Mouse (Mus musculus) erythroblast, embryonic 14.5 days (primary cell): ENCODE measurements around the gene Arhgef40. TPM values are rescaled to one million over a fixed set of nuclear protein-coding genes. Genes with fewer than 3 reads are reported as not detected.

ENCODE experiments used
- H3K27me3 ChIP-seq: 2 replicates; pipeline ENCODE4 v1.6.1; 2012; ENCODE audit warnings: inconsistent platforms; ENCODE audit not compliant: control insufficient read depth
- H3K36me3 ChIP-seq: 2 replicates; pipeline ENCODE4 v1.6.1; 2012; ENCODE audit warnings: mild to moderate bottlenecking, inconsistent platforms; ENCODE audit not compliant: control insufficient read depth
- H3K4me1 ChIP-seq: 2 replicates; pipeline ENCODE4 v1.6.1; 2012; ENCODE audit warnings: inconsistent platforms; ENCODE audit not compliant: control insufficient read depth
- H3K4me3 ChIP-seq: replicated peaks from 2 replicates; pipeline ENCODE3; 2012; ENCODE audit warnings: moderate library complexity, mild to moderate bottlenecking, inconsistent platforms
- H3K9me3 ChIP-seq: 2 replicates; pipeline ENCODE4 v1.6.1; 2012; ENCODE audit warnings: low read length, inconsistent platforms, mixed read lengths; ENCODE audit not compliant: control insufficient read depth
- GATA1 ChIP-seq: IDR thresholded peaks from 2 replicates; pipeline ENCODE4 v1.6.1; 2012; ENCODE audit warnings: low read length, inconsistent platforms, mixed read lengths
- TAL1 ChIP-seq: IDR thresholded peaks from 3 replicates; pipeline ENCODE4 v1.6.1; 2012; ENCODE audit warnings: low read length, inconsistent platforms, mixed read lengths
- polyA plus RNA-seq: library from polyadenylated mRNA; stranded (reverse); fragments of >175 nt; gene quantifications from 2 replicates; pipeline ENCODE4 v1.2.3, GENCODE M21; 2012

Gene Arhgef40
- polyA plus RNA-seq, 1 experiment = 5.6 TPM

DNA sequence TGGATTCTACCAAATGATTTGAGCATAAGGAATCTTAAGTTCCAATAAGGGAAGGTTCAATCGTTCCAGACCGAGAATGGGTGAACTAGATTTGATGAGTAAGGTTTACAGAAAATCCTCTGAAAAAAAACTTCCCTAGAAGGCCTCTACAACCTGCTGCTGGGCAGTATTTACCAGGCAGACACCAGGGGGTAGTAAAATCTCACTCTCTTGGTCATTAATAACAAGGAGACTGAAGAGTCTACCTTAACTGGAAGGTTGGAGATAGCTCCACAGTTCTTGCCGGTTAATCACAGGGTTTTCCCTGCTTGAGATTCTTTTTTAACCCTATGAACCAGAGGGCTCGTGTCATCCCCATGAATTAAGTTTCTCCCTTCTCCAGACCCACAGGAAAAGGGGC, 1.3 kb upstream of the Arhgef40 start:
- no peak for TF ChIP-seq TAL1
- TF ChIP-seq GATA1 = no peak
- Histone ChIP-seq H3K9me3 (no peaks in the 10 kb centered on the region), H3K27me3 (peaks cover 6% of the 10 kb centered on the region), H3K4me3 (no peak overlapping the region), H3K36me3 (peaks cover 7% of the 10 kb centered on the region), H3K4me1 (peaks cover 46% of the 10 kb centered on the region)

DNA sequence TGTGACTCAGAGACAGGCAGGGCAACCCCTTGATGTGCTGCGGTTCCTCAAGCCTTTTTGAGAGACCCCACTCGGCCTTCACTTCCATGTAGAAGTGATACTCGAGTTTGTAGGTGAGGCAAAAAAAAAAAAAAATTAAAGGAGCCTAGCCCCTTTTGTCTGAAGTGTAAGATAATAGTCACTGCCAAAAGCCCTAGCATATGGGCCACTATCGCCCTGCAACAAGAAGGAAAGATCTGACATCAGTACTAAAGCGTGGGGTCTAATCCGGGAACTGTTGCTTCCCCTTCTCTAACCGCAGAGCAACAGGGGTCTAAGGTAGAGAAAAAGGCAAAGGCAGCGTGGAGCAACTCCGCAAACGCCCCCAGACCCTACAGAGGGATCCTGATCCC, 668 bp upstream of the Arhgef40 start:
- peaks cover 50% of the 10 kb centered on the region for H3K4me1 ChIP-seq
- TF ChIP-seq GATA1 (no peak), TAL1 (no peak)
- H3K4me3 ChIP-seq = peak overlapping the region; percentile 75
- H3K27me3 ChIP-seq = peaks cover 6% of the 10 kb centered on the region
- H3K36me3 ChIP-seq = peaks cover 12% of the 10 kb centered on the region
- no peaks in the 10 kb centered on the region for H3K9me3 ChIP-seq

DNA sequence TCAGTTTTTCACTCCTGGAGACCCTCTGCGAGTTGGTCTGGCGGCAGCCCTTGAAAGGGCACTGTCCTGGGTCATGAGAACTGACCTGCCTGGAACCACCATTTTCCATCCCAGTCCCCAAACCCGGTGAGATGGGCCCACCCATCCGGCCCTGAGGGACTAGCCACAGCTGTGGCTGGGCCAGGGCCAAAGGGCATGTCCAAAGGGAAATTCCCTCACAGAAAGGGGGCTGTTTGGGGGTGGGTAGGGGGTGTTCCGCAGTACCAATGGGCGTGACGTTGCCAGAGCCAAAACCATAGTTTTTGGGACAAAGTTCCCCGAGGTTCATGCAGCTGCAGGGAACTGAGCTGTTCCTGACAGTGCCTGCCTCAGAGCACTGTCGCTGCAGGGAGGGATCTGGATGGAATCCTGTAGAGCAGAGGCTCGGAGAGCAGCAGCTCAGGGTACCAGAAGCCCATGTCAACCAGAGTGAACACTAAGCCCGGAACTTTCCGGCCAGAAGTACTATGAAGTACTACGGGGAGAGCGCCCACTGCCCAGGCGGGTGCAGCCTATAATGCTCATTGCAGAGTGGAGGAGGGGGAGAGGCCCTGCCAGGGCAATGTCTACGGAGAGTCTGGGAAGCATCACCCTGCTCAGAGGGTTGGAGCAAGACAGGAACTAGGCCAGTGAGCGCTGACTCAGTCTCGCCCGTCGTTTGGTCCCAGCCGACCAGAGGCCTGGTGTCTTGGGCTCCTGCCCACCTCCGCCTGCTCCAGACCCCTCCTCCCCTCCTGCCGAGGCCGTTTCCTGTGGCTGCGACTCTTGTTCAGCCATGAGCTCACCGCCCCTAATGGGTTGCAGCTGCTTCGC, 1.0 kb downstream of the Arhgef40 start:
- Histone ChIP-seq H3K4me1 (peaks cover 57% of the 10 kb centered on the region), H3K9me3 (no peaks in the 10 kb centered on the region), H3K36me3 (peaks cover 28% of the 10 kb centered on the region), H3K4me3 (peak overlapping the region; percentile 75), H3K27me3 (peaks cover 6% of the 10 kb centered on the region)
- TF ChIP-seq TAL1 (no peak), GATA1 (no peak)

GRCm38 (mm10) chr14:51986153-51986505, 1.6 kb downstream of the Arhgef40 start:
- Histone ChIP-seq H3K36me3 (peaks cover 34% of the 10 kb centered on the region), H3K4me1 (peaks cover 57% of the 10 kb centered on the region)
- TF ChIP-seq TAL1 (no peak), GATA1 (no peak)

DNA sequence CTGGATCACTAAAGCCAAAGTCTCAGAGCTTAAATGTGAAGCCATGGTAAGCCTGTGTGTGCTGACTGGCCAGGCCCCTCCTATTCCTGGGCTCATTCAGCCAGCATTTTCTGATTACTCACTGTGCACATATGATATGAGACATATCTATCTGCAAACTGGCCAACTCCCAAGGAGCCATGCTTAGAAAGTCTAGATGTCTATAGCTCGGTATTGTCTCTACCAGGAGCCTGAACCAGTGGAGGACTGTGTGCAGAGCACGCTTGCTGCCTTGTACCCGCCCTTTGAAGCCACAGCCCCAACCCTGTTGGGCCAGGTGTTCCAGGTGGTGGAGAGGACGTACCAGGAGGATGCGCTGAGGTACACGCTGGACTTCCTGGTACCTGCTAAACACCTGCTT, 2.7 kb downstream of the Arhgef40 start:
- H3K27me3 ChIP-seq = peaks cover 6% of the 10 kb centered on the region
- no peaks in the 10 kb centered on the region for H3K9me3 ChIP-seq
- peaks cover 57% of the 10 kb centered on the region for H3K4me1 ChIP-seq
- peak overlapping the region; percentile 10 for H3K4me3 ChIP-seq
- no peak for TF ChIP-seq TAL1
- TF ChIP-seq GATA1 = no peak
- H3K36me3 ChIP-seq = peaks cover 45% of the 10 kb centered on the region

More at GRCm38 (mm10) chr14:51986153-51986505, 1.6 kb downstream of the Arhgef40 start:
- H3K9me3 ChIP-seq = no peaks in the 10 kb centered on the region
- peak overlapping the region; percentile 75 for H3K4me3 ChIP-seq
- H3K27me3 ChIP-seq = peaks cover 6% of the 10 kb centered on the region

DNA sequence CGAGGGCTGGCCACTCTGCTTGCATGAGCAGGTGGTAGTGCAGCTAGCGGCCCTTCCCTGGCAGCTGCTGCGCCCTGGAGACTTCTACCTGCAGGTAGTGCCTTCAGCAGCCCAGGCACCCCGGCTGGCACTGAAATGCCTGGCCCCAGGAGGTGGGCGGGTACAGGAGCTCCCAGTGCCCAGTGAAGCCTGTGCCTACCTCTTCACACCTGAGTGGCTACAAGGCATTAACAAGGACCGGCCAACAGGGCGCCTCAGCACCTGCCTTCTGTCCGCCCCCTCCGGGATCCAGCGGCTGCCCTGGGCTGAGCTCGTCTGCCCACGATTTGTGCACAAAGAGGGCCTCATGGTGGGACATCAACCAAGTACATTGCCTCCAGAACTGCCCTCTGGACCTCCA, 4.2 kb downstream of the Arhgef40 start:
- TF ChIP-seq TAL1 = no peak
- TF ChIP-seq GATA1 = no peak
- Histone ChIP-seq H3K4me3 (no peak overlapping the region), H3K27me3 (peaks cover 6% of the 10 kb centered on the region), H3K4me1 (peaks cover 53% of the 10 kb centered on the region), H3K9me3 (no peaks in the 10 kb centered on the region), H3K36me3 (peaks cover 52% of the 10 kb centered on the region)

DNA sequence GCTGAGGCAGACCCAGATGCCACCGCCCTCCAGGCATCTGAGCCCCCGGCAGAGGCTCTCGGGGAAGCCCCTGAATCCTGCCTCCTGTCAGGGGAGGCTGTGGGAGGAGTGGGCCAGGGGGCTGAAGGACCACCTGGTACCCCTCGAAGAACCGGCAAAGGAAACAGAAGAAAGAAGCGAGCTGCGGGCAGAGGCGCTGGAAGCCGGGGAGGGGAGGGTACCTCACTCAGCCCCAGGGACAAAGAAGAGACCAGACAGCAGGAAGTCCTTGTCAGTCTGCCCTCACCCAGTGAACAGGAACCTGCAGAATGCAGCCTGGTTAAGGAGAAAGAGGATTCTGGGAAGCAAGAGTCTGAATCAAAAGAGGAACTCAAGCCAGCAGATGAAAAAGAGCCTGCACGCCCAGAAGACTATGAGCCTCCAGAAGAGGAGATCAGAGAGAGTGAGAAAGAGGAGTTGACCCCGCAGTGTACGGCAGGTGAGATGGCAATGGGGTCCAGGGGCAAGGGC, 5.0 kb downstream of the Arhgef40 start:
- Histone ChIP-seq H3K36me3 (peaks cover 58% of the 10 kb centered on the region), H3K27me3 (no peaks in the 10 kb centered on the region), H3K4me1 (peaks cover 51% of the 10 kb centered on the region), H3K9me3 (no peaks in the 10 kb centered on the region), H3K4me3 (no peak overlapping the region)
- TF ChIP-seq TAL1 = no peak
- TF ChIP-seq GATA1 = no peak

DNA sequence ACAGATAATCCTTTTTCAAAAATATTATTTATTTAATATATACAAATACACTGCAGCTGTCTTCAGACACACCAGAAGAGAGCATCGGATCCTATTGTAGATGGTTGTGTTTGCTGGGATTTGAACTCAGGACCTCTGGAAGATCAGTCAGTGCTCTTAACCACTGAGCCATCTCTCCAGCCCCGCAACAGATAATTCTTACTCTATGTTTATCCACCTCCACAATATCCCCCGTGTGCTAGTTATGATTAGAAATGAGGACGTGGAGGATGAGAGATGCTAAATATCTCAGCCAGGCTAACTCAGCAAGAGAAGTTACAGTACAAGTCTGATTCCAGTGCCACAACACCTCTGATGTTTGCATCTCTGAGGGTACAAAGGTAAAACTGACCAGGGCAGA, 9.9 kb downstream of the Arhgef40 start:
- Histone ChIP-seq H3K27me3 (no peaks in the 10 kb centered on the region), H3K4me3 (no peak overlapping the region), H3K4me1 (peaks cover 21% of the 10 kb centered on the region), H3K36me3 (peaks cover 78% of the 10 kb centered on the region), H3K9me3 (no peaks in the 10 kb centered on the region)
- TF ChIP-seq GATA1 = no peak
- TF ChIP-seq TAL1 = no peak

DNA sequence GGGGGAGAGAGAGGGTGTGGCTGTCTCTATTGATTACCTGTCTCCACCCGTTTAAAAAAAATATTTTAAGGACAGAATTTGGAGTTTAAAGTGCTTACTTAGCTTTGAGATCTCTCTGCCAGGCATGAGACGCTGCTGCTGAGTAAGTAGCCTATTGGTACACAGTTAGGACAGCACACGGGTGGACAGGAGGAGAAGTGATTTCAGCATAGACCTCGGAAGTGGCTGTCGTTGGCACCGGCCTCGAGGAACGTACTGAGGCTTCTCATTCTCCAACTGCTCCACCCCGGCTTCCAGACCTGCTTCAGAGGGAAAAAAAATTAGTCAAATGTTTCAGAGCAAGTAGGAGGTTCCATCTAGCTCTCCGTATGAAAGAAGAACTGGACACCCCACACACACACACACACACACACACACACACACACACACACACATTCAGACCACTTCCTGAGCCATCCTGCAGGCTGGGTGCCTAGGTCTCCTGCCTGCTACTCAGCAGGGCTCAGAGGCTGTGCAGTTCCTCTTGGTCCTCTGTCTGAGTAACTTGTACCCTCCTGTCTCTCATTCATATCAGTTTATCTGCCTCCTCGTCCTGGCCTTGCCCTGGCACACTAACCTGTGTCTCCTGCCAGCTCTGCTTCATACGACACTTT, 10.8 kb downstream of the Arhgef40 start:
- Histone ChIP-seq H3K27me3 (no peaks in the 10 kb centered on the region), H3K9me3 (no peaks in the 10 kb centered on the region), H3K4me1 (peaks cover 19% of the 10 kb centered on the region), H3K4me3 (no peak overlapping the region), H3K36me3 (peaks cover 77% of the 10 kb centered on the region)
- TF ChIP-seq TAL1 (no peak), GATA1 (no peak)
